Mouse (Mus musculus): ENCODE measurements at regions not wholly inside any gene's neighbourhood (a gene's known extent, or its start where the extent isn't known, plus 50 kb on each side); places are given as distances from the start of the nearest gene placed in this dataset.

DNA sequence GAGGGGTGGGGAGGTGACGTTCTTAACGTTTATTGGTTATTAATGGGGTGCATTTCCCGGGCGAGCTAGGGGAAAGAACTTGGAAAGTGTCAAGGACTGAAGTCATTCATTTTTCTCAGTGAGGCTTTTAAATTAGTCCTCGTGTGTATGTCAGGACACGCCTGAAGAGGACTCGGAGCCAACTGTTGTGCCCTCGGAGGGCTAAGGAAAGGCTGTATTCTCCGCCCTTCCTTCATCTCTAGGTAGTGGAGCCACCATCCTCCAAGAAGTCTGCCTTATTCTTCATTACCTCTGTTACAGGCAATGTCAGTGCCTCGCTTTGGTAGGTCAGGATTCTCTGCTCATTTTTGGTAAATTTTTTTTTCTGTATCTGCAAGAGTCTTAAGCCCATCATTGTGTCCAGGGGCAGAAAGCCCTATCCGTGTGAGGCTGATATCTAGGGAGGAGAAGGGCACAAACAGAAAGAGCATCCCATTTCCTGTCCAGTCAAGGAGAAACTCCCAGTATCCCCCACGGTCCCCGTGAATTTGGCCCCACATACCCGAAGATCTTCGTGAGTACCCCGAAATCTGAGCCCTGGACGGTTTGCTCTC is 84.2 kb upstream of the Calm2 start:
- Histone ChIP-seq H3K4me1 (peaks cover 37% of the 10 kb centered on the region), H3K27me3 (replicated peaks) (peaks cover 2% of the 10 kb centered on the region), H3K36me3 (replicated peaks; ENCODE audit: low read length) (no peaks in the 10 kb centered on the region), H3K4me3 (replicated peaks) (peak overlapping the region; percentile 86), H3K9me3 (no peaks in the 10 kb centered on the region)
- TF ChIP-seq FLI1 (IDR thresholded peaks at IDR 0.05; ENCODE audit: low read length) (no peak), GATA1 (IDR thresholded peaks at IDR 0.05; ENCODE audit: borderline replicate concordance, low read length) (no peak)

DNA sequence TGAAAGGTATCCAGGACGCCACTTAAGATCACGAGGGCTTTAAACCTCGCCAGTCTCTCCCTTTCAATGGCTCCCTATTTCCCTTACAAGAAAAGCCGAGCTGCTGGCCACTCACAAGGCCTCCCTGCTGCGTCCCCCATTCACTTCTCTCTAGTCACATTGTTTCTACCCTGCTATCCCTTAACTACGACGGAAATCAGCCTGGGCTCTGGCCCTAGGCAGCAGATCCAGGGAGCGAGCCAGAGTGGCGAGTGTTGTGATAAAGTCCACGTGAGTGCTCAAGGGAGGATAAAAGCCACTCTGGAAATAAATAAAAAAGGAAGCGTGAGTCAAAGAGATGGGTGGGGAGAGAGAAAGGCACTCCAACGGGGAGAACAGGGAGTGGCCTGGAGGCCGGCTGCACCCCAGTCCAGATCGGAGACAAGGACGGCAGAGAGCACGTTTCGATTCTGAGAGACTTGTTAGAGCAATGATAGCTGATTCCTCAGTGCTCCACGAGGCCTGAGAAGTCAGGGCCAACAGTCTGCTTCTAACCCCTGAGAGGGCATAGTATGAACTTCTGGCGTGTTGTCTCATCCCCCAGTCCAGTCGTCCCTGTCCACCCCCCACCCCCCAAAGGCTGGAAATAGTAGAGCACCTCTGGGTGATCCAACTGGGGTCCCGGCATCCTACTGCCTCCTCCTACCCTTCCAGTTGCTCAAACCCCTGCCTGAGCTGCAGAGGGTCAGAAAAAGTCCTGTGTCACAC is 84.8 kb upstream of the Calm2 start:
- no peaks in the 10 kb centered on the region for H3K36me3 ChIP-seq (replicated peaks; ENCODE audit: low read length)
- H3K9me3 ChIP-seq = no peaks in the 10 kb centered on the region

DNA sequence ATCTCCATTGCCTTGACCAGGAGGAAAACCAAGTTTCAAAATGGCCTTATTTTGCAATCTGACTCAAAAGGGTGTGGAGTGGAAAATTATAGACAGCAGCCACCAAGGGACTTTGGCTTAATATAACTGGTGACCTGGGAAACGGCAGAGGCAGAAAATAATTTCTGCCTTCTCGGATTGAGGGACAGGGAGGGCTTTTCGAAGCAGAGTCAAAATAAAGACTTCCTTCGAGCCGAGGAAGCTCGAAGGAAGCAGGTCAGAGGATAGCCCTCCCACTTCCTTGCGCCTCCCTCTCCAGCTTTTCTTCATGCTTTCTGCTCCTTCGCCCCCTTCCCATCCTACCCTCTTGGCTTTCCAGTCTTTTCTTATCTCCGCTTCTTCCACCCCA is 85.4 kb upstream of the Calm2 start:
- Histone ChIP-seq H3K36me3 (replicated peaks; ENCODE audit: low read length) (no peaks in the 10 kb centered on the region), H3K4me1 (peaks cover 40% of the 10 kb centered on the region), H3K27me3 (replicated peaks) (peaks cover 2% of the 10 kb centered on the region), H3K9me3 (no peaks in the 10 kb centered on the region), H3K4me3 (replicated peaks) (peak overlapping the region; percentile 62)
- TF ChIP-seq FLI1 (IDR thresholded peaks at IDR 0.05; ENCODE audit: low read length) = no peak
- no peak for TF ChIP-seq GATA1 (IDR thresholded peaks at IDR 0.05; ENCODE audit: borderline replicate concordance, low read length)

More for the DNA sequence above, 84.8 kb upstream of the Calm2 start:
- TF ChIP-seq GATA1 (IDR thresholded peaks at IDR 0.05; ENCODE audit: borderline replicate concordance, low read length) (no peak), FLI1 (IDR thresholded peaks at IDR 0.05; ENCODE audit: low read length) (no peak)
- peak overlapping the region; percentile 46 for H3K4me3 ChIP-seq (replicated peaks)
- H3K4me1 ChIP-seq = peaks cover 37% of the 10 kb centered on the region
- peaks cover 2% of the 10 kb centered on the region for H3K27me3 ChIP-seq (replicated peaks)

DNA sequence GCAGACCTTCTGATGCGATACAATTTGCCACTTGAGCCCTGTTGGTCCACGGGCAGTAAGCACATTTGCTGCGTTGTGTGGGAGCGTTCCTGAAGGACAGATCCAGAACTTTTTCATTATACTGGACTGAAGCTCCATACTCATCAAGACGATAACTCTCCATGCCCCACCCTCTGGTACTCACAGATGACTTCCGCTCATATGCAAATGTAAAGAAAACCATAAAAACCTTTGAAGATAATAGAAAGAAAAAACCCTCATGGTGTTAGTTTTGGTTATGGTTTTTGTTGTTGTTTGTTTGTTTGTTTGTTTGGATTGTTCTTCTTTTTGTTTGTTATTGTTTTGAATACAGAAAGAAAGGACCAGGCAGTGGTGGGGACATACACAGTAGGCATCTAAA is 86.0 kb upstream of the Calm2 start:
- Histone ChIP-seq H3K4me1 (peaks cover 40% of the 10 kb centered on the region), H3K36me3 (replicated peaks; ENCODE audit: low read length) (no peaks in the 10 kb centered on the region), H3K27me3 (replicated peaks) (peaks cover 2% of the 10 kb centered on the region), H3K4me3 (replicated peaks) (no peak overlapping the region), H3K9me3 (no peaks in the 10 kb centered on the region)
- TF ChIP-seq FLI1 (IDR thresholded peaks at IDR 0.05; ENCODE audit: low read length) = no peak
- no peak for TF ChIP-seq GATA1 (IDR thresholded peaks at IDR 0.05; ENCODE audit: borderline replicate concordance, low read length)

DNA sequence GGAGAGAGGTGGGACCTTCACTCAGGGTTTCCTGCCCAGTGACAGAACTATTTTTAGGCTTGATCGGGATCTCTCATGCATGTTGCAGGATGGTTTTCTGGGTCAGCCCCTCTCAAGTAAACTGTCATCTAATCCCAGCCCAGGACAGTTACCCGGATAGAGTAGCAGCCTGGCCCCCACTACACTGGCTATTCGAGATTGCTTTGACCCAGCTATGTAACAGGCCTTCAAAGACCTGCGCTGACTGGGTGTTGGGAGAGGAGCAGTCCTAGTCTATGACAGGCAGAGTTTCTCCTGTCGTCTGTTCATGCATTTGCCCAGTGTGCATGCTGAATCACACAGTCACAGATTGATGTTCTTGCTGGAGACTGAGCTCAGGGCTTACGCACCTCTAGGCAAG is 86.2 kb upstream of the Epcam start:
- Histone ChIP-seq H3K4me3 (replicated peaks) (no peak overlapping the region), H3K4me1 (peaks cover 16% of the 10 kb centered on the region), H3K9me3 (peaks cover 34% of the 10 kb centered on the region), H3K27me3 (replicated peaks) (peaks cover 5% of the 10 kb centered on the region), H3K36me3 (replicated peaks; ENCODE audit: low read length) (no peaks in the 10 kb centered on the region)
- TF ChIP-seq FLI1 (IDR thresholded peaks at IDR 0.05; ENCODE audit: low read length) (no peak), GATA1 (IDR thresholded peaks at IDR 0.05; ENCODE audit: borderline replicate concordance, low read length) (no peak)

DNA sequence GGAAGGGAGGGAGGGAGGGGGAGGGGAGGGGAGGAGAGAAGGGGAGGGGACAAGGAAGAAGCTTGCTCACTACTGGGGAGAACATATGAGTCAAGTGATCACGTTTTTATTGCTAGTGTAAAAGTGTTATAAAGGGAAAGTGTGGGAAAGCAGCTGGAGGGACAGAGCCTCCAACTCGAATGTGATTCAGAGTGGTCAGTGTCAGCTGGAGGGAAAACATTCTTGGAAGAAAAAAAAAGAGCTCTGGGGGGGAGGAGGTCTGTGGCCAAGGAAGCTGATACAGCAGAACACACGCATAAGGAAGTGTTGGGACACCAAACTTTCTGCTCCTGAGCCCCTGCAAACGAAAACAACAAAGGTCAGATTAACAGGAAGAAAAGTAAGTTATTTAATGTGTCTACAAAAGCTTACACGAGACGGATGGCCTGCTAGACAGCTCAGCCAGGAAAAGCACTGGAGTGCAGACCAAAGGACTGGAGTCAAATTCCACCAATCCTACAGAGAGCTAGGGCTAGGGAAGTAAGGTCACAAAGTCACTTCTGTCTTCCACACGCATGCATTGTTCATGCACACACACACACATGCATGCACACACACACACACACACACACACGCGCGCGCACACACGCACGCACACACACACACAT is 85.1 kb upstream of the Epcam start:
- TF ChIP-seq FLI1 (IDR thresholded peaks at IDR 0.05; ENCODE audit: low read length) (no peak), GATA1 (IDR thresholded peaks at IDR 0.05; ENCODE audit: borderline replicate concordance, low read length) (no peak)

DNA sequence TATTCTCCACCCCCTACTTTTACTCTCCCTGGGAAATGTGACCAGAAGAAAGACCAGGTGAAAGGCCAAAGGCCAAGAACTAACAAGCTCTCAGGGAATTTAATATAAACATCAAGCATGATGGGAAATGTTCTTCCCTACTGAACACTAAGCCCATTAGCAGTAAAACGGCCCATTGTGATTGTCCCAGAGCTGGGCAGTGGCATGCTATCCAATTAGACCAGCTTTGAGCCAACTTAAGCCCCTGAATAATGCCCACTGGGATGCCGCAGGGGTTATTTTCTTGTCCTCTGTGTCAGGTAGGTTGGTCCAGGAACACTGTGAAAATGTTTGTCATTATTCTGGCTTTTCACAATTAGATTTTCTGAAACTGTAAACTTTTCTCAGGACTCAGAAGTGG is 81.2 kb upstream of the Epcam start:
- Histone ChIP-seq H3K4me1 (peaks cover 11% of the 10 kb centered on the region), H3K36me3 (replicated peaks; ENCODE audit: low read length) (no peaks in the 10 kb centered on the region), H3K4me3 (replicated peaks) (no peak overlapping the region), H3K27me3 (replicated peaks) (peaks cover 6% of the 10 kb centered on the region), H3K9me3 (no peaks in the 10 kb centered on the region)
- TF ChIP-seq GATA1 (IDR thresholded peaks at IDR 0.05; ENCODE audit: borderline replicate concordance, low read length) (no peak), FLI1 (IDR thresholded peaks at IDR 0.05; ENCODE audit: low read length) (no peak)

More for the DNA sequence above, 85.1 kb upstream of the Epcam start:
- Histone ChIP-seq H3K4me3 (replicated peaks) (no peak overlapping the region), H3K4me1 (peaks cover 16% of the 10 kb centered on the region), H3K9me3 (peaks cover 24% of the 10 kb centered on the region), H3K36me3 (replicated peaks; ENCODE audit: low read length) (no peaks in the 10 kb centered on the region), H3K27me3 (replicated peaks) (peaks cover 5% of the 10 kb centered on the region)

DNA sequence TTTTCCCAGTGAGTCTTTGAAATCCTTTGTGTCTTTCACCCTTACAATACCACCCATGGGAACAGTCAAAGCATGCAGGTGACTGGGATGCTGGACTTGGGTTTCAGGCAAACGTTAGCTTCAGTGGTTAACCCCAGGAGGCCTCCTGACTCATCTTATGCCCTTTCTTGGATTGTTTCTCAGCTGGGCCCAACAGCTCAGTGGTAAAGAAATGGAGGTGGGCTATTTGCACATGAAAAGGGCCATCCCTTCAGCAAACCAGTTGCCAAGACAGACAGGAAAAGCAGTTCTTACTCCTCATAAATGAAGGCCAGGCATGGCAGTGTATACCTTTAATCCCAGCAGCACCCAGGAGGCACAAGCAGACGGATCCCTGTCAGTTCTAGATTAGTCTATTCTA is 77.4 kb upstream of the Epcam start:
- H3K4me3 ChIP-seq (replicated peaks) = no peak overlapping the region
- H3K9me3 ChIP-seq = no peaks in the 10 kb centered on the region
- no peaks in the 10 kb centered on the region for H3K36me3 ChIP-seq (replicated peaks; ENCODE audit: low read length)
- peaks cover 3% of the 10 kb centered on the region; the same call in 1 of the 2 replicates for H3K4me1 ChIP-seq
- no peak for TF ChIP-seq GATA1 (IDR thresholded peaks at IDR 0.05; ENCODE audit: borderline replicate concordance, low read length)
- no peak for TF ChIP-seq FLI1 (IDR thresholded peaks at IDR 0.05; ENCODE audit: low read length)
- H3K27me3 ChIP-seq (replicated peaks) = peaks cover 7% of the 10 kb centered on the region

DNA sequence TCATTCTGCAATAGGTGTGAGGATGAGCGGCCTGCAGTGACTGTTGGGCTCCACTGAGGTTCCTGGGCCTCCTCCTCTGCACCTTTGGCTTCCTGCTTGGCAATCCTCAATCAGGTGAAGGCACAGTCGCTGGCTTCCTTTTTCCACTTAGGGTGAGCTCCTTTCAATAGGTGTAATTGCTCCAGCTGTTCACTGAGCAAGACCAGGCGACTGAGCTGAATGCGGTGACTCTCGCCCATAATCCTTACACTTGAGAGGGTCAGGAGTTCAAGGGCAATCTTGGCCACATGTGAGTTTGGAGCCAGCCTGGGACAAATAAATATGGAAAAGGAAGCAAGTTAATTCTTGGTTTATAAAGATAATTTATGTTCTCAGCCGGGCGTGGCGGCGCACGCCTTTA is 76.1 kb upstream of the Epcam start:
- Histone ChIP-seq H3K9me3 (no peaks in the 10 kb centered on the region), H3K4me1 (peaks cover 3% of the 10 kb centered on the region; the same call in 1 of the 2 replicates), H3K27me3 (replicated peaks) (peaks cover 7% of the 10 kb centered on the region), H3K36me3 (replicated peaks; ENCODE audit: low read length) (no peaks in the 10 kb centered on the region), H3K4me3 (replicated peaks) (no peak overlapping the region)
- TF ChIP-seq GATA1 (IDR thresholded peaks at IDR 0.05; ENCODE audit: borderline replicate concordance, low read length) (no peak), FLI1 (IDR thresholded peaks at IDR 0.05; ENCODE audit: low read length) (no peak)

DNA sequence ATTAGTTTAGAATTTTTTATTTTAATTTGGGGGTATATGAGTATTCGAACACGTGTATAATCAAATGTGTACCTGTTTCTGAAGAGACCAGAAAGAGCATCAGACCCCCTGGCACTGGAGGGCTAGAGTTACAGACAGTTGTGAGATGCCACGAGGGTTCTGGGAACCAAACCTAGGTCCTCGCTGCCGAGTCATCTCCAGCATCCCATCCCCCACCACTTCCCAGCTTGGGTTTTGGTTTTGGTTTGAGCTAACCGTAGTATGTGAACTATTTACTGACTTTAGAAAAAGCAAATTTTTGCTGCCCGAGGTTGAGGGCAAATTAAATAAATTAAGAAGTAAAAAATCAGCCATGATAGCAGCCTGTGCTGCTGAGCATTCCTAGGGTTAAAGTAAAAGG is 74.9 kb upstream of the Epcam start:
- no peaks in the 10 kb centered on the region for H3K36me3 ChIP-seq (replicated peaks; ENCODE audit: low read length)
- H3K4me1 ChIP-seq = peaks cover 3% of the 10 kb centered on the region; the same call in 1 of the 2 replicates
- no peak overlapping the region for H3K4me3 ChIP-seq (replicated peaks)
- peaks cover 12% of the 10 kb centered on the region for H3K27me3 ChIP-seq (replicated peaks)
- no peak for TF ChIP-seq FLI1 (IDR thresholded peaks at IDR 0.05; ENCODE audit: low read length)
- TF ChIP-seq GATA1 (IDR thresholded peaks at IDR 0.05; ENCODE audit: borderline replicate concordance, low read length) = no peak
- no peaks in the 10 kb centered on the region for H3K9me3 ChIP-seq
